Mouse (Mus musculus) kidney, postnatal 0 days (tissue): ENCODE measurements around the gene Rap1gds1. TPM values are rescaled to one million over a fixed set of nuclear protein-coding genes. Genes with fewer than 3 reads are reported as not detected.

Experiments
- ATAC-seq: fragments of 200-750 bp; cut with Nextera tagmentation; replicated peaks from 2 replicates; pipeline ENCODE4 v1.8.0; 2017; ENCODE audit warnings: low read depth, moderate number of reproducible peaks, moderate TSS enrichment, moderate library complexity; ENCODE audit not compliant: low FRiP score
- DNase-seq: peaks from one replicate; pipeline ENCODE4 v3.0.0-alpha.2; 2016; ENCODE audit warnings: low spot score
- H3K27ac ChIP-seq: fragments of 300-500 bp; sonication (generic); 2 replicates; pipeline ENCODE4 v1.5.1; 2014; ENCODE audit warnings: mild to moderate bottlenecking
- H3K27me3 ChIP-seq: fragments of 300-500 bp; sonication (generic); 2 replicates; pipeline ENCODE4 v1.6.1; 2014; ENCODE audit warnings: low read length, mixed read lengths; ENCODE audit not compliant: insufficient read depth
- H3K36me3 ChIP-seq: fragments of 300-500 bp; sonication (generic); 2 replicates; pipeline ENCODE4 v1.6.1; 2014; ENCODE audit warnings: low read length, mixed read lengths; ENCODE audit not compliant: insufficient read depth
- H3K4me1 ChIP-seq: fragments of 300-500 bp; sonication (generic); replicated peaks from 2 replicates; pipeline ENCODE4 v1.6.1; 2014; ENCODE audit warnings: antibody characterized with exemption, low read length, mixed read lengths; ENCODE audit not compliant: insufficient read depth
- H3K4me2 ChIP-seq: fragments of 300-500 bp; sonication (generic); 2 replicates; pipeline ENCODE4 v1.6.1; 2014; ENCODE audit warnings: mild to moderate bottlenecking, low read length, moderate library complexity, mixed read lengths
- H3K4me3 ChIP-seq: fragments of 300-500 bp; sonication (generic); replicated peaks from 2 replicates; pipeline ENCODE4 v1.5.1; 2014; ENCODE audit warnings: low read depth, low read length
- H3K9ac ChIP-seq: fragments of 300-500 bp; sonication (generic); 2 replicates; pipeline ENCODE4 v1.6.1; 2014; ENCODE audit warnings: low read depth, low read length
- H3K9me3 ChIP-seq: fragments of 300-500 bp; sonication (generic); replicated peaks from 2 replicates; pipeline ENCODE4 v1.6.1; 2016; ENCODE audit warnings: low read length, inconsistent platforms, mixed read lengths
- CTCF ChIP-seq: IDR thresholded peaks from 2 replicates; pipeline ENCODE4 v1.5.1; 2016; ENCODE audit warnings: antibody characterized with exemption, low read depth, mild to moderate bottlenecking, moderate library complexity
- WGBS: fragments of 180-500 bp; shearing (Covaris S2); extraction: QIAGEN DNeasy Blood & Tissue Kit; methylation state at CpG from one replicate; pipeline ENCODE4 v1.1.7; 2014; 5-methylcytosine and 5-hydroxymethylcytosine counted together
- polyA plus RNA-seq: library from polyadenylated mRNA; unstranded; fragments of >200 nt; fragmentation: Nextera tagmentation; extraction: Ambion mirVana; gene quantifications from 2 replicates; pipeline ENCODE4 v1.2.1, GENCODE M21; 2015

Rap1gds1 gene
- polyA plus RNA-seq, 1 experiment from 2014 or later: 31.8 TPM

DNA sequence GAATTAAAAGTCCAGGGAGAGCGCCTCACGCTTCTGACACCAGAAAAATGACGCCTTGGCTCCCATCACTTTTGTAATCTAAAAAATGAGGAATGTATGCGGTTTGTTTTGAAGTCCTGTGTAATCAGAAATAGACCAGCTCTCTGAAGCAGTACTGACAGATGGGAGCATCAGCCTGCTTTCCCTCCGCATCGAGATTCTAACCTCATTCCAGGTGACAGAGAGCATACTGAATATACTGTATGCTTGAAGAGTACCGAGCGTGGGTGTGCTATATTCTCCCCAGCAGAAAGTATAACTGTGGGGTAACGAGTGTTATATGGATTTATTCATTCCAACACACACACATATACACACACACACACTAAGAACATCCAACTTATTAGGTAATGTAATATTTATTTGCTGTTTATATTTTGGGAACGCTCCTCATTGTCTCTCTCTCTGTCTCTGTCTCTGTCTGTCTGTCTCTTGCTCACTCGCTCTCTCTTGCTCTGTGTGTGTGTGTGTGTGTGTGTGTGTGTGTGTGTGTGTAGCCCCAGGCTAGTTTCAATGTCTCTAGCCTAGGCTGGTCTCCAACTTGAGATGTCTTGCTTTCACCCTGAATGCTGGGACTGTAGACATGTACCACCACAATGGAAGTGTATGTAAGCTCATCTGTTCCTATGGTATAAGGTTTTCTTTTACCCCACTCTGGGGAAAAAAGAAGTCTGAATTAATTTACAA lies 193.8 kb downstream of the Rap1gds1 start:
- no peak overlapping the region for H3K9ac ChIP-seq
- H3K27ac ChIP-seq: no peak overlapping the region
- DNase-seq: no peak
- H3K4me3 ChIP-seq: no peak overlapping the region
- no peaks in the 10 kb centered on the region for H3K36me3 ChIP-seq
- 91% methylated on average over 11 of the region's 11 CpGs for WGBS
- no peaks in the 10 kb centered on the region for H3K27me3 ChIP-seq
- no peaks in the 10 kb centered on the region for H3K4me1 ChIP-seq
- H3K9me3 ChIP-seq: no peaks in the 10 kb centered on the region
- TF ChIP-seq CTCF: no peak
- H3K4me2 ChIP-seq: no peak overlapping the region
- ATAC-seq: no peak

DNA sequence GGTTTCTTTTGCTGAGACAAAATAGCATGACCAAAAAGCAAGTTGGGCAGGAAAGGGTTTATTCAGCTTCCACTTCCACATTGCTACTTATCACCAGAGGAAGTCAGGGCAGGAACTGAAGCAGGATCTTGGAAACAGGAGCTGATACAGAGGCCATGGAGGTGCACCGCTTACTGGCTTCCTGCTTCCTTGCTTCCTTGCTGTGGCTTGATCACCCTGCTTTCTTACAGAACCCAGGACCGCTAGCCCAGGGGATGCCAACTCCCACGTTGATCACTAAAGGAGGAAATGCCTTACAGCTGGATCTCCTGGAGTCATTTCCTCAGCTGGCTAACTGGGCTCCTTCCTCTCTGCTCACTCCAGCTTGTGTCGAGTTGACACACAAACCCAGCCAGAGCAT lies 197.3 kb downstream of the Rap1gds1 start:
- WGBS: 51% methylated on average over 4 of the region's 4 CpGs
- Histone ChIP-seq H3K4me1 (no peaks in the 10 kb centered on the region), H3K9me3 (no peaks in the 10 kb centered on the region), H3K36me3 (no peaks in the 10 kb centered on the region), H3K9ac (no peak overlapping the region), H3K4me2 (no peak overlapping the region), H3K27ac (no peak overlapping the region), H3K27me3 (no peaks in the 10 kb centered on the region), H3K4me3 (no peak overlapping the region)
- DNase-seq (no peak), ATAC-seq (no peak)
- no peak for TF ChIP-seq CTCF

DNA sequence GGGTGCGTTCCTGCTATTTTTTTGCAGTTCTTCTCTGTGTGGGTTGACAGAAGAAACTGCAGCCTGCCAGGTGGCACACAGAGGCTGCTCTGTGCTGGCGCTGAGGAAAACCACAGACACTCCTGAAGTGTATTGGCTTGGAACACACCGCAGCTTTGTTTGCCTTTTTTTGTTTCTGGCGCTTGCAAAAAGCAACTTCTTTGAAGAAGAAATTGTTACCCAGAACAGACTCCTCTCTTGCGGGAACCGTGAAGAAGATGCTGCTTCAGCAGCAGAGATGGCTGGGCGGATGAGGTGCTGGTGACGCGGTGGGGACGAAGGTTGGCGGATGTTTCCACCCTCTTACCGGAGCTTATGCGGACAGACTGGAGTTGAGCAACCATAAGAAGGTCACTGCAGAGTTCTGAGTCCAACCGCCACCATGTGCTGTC lies 198.1 kb downstream of the Rap1gds1 start:
- no peaks in the 10 kb centered on the region for H3K4me1 ChIP-seq
- ATAC-seq: no peak
- DNase-seq: no peak
- H3K36me3 ChIP-seq: no peaks in the 10 kb centered on the region
- no peaks in the 10 kb centered on the region for H3K27me3 ChIP-seq
- no peak for TF ChIP-seq CTCF
- 92% methylated on average over 14 of the region's 14 CpGs for WGBS
- H3K27ac ChIP-seq: no peak overlapping the region
- no peak overlapping the region for H3K9ac ChIP-seq
- no peak overlapping the region for H3K4me3 ChIP-seq
- no peaks in the 10 kb centered on the region for H3K9me3 ChIP-seq
- no peak overlapping the region for H3K4me2 ChIP-seq

DNA sequence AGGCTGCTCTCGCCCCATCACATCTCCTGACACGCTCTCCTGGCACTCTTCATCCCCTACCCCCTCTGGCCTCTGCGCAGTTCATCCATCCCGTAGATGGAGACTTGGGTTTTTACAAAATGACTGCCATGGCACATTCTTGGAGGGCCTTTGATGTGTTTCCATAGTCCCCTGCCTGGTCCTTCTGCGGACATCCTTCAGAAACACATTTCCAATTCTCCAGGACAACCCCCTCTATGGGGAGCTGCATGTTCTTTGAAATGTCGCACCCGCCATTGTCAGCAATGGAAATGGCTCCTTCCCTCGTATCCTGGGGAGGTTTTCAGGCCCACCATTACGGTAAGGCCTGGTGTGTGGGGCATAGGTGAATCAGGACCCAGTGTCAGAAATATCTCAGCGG lies 198.6 kb downstream of the Rap1gds1 start:
- Histone ChIP-seq H3K36me3 (no peaks in the 10 kb centered on the region), H3K4me3 (no peak overlapping the region), H3K4me1 (no peaks in the 10 kb centered on the region), H3K4me2 (no peak overlapping the region), H3K9ac (no peak overlapping the region), H3K27ac (no peak overlapping the region), H3K27me3 (no peaks in the 10 kb centered on the region), H3K9me3 (no peaks in the 10 kb centered on the region)
- WGBS: 93% methylated on average over 10 of the region's 10 CpGs
- no peak for TF ChIP-seq CTCF
- ATAC-seq (no peak), DNase-seq (no peak)

DNA sequence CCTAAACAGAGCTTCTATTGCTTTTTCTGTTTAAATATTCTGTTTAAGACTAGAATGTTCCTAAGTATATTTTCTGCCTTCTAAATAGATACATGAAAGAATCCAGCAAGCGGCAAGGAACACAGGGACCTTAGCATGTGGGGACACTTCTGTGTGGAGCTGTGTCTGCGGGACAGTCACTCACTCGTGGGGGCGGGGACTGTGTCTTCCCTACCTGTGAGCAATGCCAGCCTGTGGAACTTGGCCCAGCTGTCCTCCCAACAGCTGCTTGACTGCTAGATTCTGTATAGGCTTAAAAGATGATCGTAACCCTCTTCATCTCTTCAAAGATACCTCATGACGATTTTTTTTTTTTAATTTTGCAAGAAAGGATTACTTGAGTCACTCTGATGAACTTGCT lies 199.1 kb downstream of the Rap1gds1 start:
- Histone ChIP-seq H3K4me3 (no peak overlapping the region), H3K4me2 (no peak overlapping the region), H3K9ac (no peak overlapping the region), H3K27me3 (no peaks in the 10 kb centered on the region), H3K27ac (no peak overlapping the region), H3K36me3 (no peaks in the 10 kb centered on the region), H3K9me3 (no peaks in the 10 kb centered on the region), H3K4me1 (no peaks in the 10 kb centered on the region)
- DNase-seq (no peak), ATAC-seq (no peak)
- 94% methylated on average over 6 of the region's 6 CpGs for WGBS
- TF ChIP-seq CTCF: no peak

Other genes with a start within 250 kb of the Rap1gds1 start
- 0.06 TPM in 1 of 2 replicates, not detected in the other for gene Stpg2, start 130.5 kb upstream of the Rap1gds1 start, polyA plus RNA-seq